Mouse (Mus musculus) heart, adult 9 months (tissue): ENCODE results near the gene Dpp6.
"Not testable (repeated sequence)": the region's sequence is repeated elsewhere in the genome, so short reads cannot be mapped to it uniquely, and the experiment has no call there.

ENCODE experiments used
- DNase-seq, 2 experiments: peaks; one replicate each; pipeline ENCODE4 v3.0.0; 2022; ENCODE audit warnings: low spot score in 2 of 2

Gene Dpp6

GRCm38 (mm10) chr5:27481706-27482105 is 664.7 kb downstream of the Dpp6 start:
- no peak for DNase-seq

GRCm38 (mm10) chr5:27486138-27486537 is 669.1 kb downstream of the Dpp6 start:
- DNase-seq: no peak

GRCm38 (mm10) chr5:27490942-27491341 is 673.9 kb downstream of the Dpp6 start:
- no peak for DNase-seq

DNA sequence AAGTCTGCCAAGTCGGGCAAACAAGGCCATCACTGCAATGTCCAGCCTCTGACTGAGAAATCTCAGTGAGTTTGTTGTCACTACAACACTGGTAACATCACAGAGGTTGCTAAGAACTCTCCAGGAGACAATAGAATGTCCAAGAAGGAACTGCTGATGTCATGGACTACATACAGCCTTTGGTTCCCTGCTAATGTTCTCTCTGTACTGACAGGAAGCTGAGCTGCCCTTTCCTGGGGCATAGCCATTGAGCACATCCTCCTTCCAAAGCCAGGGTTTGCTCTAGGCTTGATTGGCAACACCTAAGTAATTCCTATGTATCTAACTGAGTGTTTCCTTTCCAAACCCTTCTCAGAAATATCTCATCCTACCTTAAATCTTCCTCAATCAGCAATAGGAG is 684.3 kb downstream of the Dpp6 start, which contains the start of gene Speer4b:
Gene Speer4b (minus strand): TSS at position 101 of the 400 bp plus-strand sequence.
- not testable (repeated sequence) for DNase-seq

GRCm38 (mm10) chr5:27518716-27519115 is 701.7 kb downstream of the Dpp6 start:
- DNase-seq: no peak

- no peak for DNase-seq
Observed at GRCm38 (mm10) chr5:27526906-27527305, 709.9 kb downstream of the Dpp6 start.

- no peak for DNase-seq
Observed at GRCm38 (mm10) chr5:27544816-27545270, 727.8 kb downstream of the Dpp6 start.

DNA sequence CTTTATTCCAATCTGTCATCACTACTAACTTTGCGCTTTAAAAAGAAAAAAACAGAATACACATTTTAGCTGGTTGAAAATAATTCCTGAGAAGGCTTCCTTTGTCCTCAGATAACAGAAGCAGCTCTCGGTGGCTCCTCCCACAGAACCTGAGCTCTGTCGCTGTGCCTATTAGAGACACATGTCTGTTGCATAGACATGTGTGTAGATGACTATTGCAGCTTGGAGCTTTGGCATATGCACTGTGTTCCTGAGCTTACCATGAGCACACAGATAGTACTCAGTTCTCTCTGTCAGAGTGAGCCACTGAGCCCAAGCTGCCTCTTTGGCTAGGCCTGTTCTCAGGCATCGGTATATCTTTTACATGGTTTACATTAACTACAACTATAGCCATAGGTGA is 732.3 kb downstream of the Dpp6 start:
- DNase-seq: no peak

GRCm38 (mm10) chr5:27565700-27566099 is 748.7 kb downstream of the Dpp6 start:
- DNase-seq: no peak

DNA sequence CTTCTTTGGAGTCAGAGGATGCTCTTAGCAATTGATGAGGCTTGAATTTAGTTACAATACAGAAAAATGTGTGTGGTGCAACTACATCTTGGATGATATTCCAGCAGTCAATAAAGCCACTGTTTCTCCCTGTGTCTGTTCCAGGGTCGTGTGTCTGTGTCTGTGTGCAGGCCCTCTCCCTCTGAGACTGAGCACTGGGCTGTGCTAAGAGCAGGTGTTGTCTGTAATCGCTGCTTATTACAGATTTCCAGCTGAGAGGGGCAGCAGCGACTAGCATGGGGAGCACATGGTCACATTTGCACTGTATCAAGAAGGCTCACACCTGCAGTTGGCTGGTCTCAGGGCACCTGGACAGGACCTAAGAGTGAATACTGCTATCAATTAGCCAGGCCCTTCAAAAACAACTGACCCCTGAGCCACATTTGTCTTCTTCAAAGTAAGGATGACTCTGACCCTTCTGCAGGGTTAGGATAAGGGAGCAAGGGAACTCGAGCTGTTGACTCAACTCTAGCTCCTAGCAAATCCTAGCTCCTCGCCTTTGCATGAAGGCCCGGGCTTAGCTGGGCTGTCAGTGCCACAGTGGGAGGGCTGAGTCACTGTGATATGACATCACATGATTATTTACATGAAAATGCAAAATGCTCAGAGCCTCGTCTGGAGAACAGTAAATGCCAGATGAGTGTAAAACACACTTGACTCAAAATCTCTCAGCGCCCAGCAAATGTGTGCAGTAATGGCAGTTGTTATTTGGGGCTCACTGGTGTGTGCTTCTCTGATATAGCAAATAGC is 771.2 kb downstream of the Dpp6 start:
- no peak for DNase-seq

- DNase-seq: no peak
Observed at GRCm38 (mm10) chr5:27604132-27604531, 787.1 kb downstream of the Dpp6 start.

DNA sequence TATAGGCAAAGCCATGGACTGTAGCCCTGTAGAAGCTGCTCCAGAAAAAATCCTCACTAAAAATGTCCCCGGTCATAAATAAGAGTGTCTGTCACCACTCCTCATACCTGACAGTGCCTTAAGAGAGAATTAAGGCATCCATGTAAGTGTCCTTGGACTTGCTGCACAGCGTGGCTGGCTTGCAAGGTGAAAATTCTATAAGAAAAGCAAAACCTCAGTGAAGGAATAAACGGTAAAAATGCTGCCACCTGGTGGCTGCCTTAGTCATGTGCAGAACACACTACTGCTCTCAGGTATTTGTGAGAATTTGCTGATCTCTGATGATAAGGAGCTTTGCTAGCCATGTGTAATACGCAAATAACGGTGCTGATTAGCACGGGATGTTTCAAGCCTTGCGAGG is 798.8 kb downstream of the Dpp6 start:
- DNase-seq: peak in 1 of 2 experiments; percentile 2

DNA sequence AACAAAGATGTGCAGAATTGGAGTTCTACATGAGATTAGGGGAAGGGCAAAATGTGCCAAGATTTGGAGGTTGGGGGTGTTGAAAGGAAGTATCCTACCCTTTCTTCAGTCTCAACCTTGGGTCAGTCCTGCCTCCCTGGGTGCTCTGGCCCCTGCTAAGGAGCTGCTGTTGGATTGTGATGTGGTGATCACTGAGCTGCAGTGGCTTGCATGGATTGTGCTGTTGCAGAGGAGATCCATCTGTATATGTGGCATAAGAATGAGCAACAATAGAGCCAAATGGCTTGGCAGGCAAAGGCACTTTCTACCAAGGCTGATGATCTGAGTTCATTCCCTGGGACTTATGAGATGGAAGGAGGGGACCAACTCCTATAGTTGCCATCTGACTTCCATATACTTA is 804.8 kb downstream of the Dpp6 start:
- DNase-seq: no peak

DNA sequence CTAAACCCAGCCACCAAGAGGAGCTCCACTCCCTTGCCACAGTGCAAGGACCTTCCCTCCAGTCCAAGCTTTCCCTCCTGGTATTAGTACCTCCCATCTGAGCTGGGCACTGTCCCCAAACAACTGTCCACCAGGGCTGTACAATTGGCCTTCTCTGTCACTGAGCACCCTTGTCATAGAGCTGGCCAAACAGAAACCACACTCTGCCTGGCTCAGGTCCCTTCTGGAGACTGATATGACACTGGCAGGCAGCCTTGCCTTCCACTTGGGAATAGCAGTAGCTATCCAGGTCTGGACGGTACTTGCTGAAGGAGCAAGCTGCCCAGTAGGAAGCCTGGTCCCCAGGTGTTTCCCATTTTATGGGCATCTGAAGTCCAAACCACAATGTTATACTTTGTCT is 806.9 kb downstream of the Dpp6 start:
- peak; percentile 22 to 26 for DNase-seq

- no peak for DNase-seq
Observed at GRCm38 (mm10) chr5:27632151-27632550, 815.1 kb downstream of the Dpp6 start.

DNA sequence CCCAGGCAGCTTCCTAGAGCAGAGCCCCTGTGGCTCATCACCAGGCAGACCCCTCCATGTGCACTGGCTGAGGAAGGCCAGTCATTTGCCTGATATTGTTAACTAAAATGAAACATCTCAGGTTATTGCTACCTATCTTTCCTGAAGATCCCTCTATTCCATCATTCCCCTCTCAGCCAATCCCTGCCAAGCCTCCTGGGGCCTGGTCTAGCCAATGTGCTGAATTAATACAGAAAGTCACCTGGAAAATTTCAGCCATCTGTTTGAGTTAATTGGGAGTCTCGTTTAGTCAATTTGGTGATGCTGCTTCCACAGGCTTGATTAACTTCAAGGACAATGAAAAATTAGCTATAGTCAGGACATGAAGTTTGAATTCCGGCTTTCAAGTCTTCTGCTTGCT is 818.9 kb downstream of the Dpp6 start:
- DNase-seq: no peak

- no peak for DNase-seq
Observed at GRCm38 (mm10) chr5:27641876-27642275, 824.9 kb downstream of the Dpp6 start.

DNA sequence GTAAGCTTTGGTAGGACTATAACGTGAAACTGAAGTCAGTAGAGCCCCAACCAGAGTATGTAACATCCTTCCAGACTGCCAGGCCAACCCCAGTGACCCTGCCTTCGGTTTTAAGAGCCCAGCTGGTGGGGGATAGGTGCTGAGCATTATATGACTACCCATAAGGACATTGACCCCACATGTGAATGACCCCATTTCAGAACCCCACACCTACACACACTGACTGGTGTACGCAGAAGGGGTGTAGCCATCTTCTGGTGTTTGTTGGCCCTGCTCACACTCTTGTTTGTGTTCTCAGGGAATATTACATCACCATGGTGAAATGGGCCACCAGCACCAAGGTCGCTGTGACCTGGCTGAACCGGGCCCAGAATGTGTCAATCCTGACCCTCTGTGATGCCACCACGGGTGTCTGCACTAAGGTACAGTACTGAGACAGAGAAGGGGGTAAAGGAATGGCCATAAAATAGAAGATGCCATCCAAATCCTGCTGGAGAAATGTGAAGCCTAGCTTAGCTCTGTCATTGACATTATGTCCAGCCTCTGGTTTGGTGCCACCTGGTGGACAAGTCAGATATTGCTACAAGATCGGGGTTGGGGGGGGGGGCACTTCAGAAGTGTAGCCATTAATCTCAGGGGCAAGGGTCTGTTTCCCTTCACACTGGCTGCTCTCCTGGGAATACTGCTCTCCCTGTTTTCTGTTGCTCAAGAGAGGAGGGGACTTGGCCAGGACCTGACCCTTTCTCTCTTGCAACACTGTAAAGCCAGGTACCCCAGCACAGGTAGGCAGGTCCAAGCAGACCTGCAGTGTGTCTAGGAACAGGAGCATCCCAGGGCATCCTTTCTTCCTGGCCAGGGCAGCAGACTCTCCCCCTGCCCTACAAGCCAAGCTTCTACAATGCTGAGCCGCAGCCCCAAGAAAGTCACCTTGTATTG is 835.1 kb downstream of the Dpp6 start:
- no peak for DNase-seq

DNA sequence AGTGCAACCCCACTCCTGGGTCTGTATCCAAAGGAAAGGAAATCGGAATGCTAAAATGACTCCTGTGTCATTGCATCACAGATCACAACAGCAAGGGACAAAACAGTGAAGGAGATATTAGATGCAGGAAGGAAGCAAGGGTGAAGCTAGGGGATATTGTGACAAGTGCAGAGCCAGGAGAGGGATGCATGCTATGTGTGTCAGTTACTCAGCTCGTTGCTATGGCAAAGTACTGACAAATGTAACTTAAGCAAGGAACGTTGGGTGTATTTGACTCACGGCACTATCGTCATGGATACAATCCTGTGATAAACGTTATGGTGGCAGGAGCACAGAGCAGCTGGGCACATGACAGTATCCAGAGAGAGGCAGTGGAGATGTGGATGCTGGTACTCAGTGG is 839.1 kb downstream of the Dpp6 start:
- no peak for DNase-seq

DNA sequence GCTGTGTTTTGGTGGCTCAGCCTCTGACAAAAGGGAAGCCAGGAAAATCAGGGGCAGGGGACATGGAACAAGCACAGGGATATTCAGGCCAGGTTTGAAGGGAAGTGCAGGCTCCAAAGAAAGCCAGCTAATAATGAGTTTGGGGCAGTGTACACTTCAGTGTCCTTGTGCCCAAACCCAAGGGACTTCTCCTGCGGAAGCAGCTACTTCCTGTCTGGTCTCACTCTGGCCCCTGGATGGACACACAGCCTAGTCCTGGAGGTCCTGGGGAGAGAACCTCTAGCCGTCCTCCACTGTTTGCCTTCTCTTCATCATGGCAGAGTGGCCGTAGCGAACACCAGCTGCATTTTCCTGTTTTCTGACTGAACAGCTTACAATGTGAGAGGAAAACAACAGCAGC is 840.7 kb downstream of the Dpp6 start:
- DNase-seq: no peak

GRCm38 (mm10) chr5:27658165-27658564 is 841.2 kb downstream of the Dpp6 start:
- DNase-seq: no peak

DNA sequence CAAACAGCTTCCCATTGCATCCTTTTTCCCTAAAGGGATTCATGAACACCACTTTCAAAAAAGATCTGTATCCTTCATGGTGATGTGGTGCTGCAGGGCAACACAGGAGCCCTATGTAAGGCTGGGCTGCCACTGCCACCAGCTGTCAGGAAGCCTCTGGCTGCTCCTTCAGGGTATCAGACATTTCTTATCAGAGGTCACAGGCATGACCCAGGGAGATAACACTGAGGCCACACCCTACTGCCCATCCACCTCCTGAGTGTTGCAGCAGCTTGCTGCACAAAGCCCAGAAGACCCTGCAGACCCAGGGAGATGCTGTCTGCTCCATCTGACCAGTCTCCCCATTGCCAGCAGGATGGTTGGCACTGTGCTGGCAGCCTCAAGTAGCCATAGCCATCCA is 841.6 kb downstream of the Dpp6 start:
- no peak for DNase-seq

GRCm38 (mm10) chr5:27659019-27659418 is 842.0 kb downstream of the Dpp6 start:
- no peak for DNase-seq
